Mouse (Mus musculus) left cerebral cortex, adult 18-20 months (tissue): Measurements from ENCODE around the gene Nat8f1. TPM values are rescaled to one million over a fixed set of nuclear protein-coding genes. Genes with fewer than 3 reads are reported as not detected.

Source experiments
- total RNA-seq, 2 experiments: library from RNA; stranded (reverse); gene quantifications; 2 replicates each; pipeline ENCODE4 v1.2.3; 2021

The Nat8f1 gene
- total RNA-seq, 2 experiments from 2014 or later, result 24.7 to 26.1 TPM

Other genes starting within 250 kb of the Nat8f1 start
- gene Nat8f7, start 202.5 kb downstream of the Nat8f1 start, total RNA-seq, result 1 to 10 TPM; 4.5 TPM
- gene Nat8f3, start 149.9 kb downstream of the Nat8f1 start, total RNA-seq, result 1 to 10 TPM; 3.3 to 4.1 TPM
- 1 to 10 TPM; 1.1 to 1.6 TPM for gene Nat8f6, start 94.7 kb downstream of the Nat8f1 start, total RNA-seq
- gene Nat8f5, start 94.7 kb downstream of the Nat8f1 start, total RNA-seq, result 1 to 10 TPM; 7.4 to 8.2 TPM
- gene Nat8, start 83.6 kb downstream of the Nat8f1 start, total RNA-seq, result 1 to 10 TPM; 3.2 to 4.4 TPM
- gene Nat8f2, start 46.5 kb downstream of the Nat8f1 start, total RNA-seq, result 1 to 10 TPM; 2.4 to 2.5 TPM
- gene Nat8f4, start 10.8 kb downstream of the Nat8f1 start, total RNA-seq, result 1 to 10 TPM; 6.2 to 7.6 TPM
- 10 to 100 TPM; 51.6 to 55.3 TPM for gene Tprkb, start 3.8 kb downstream of the Nat8f1 start, total RNA-seq
- gene Dusp11, start 46.0 kb upstream of the Nat8f1 start, total RNA-seq, result 10 to 100 TPM; 66.0 to 70.4 TPM
- gene Figla, start 100.5 kb upstream of the Nat8f1 start, total RNA-seq, result not detected
- gene Add2, start 113.0 kb upstream of the Nat8f1 start, total RNA-seq, result 100 to 1,000 TPM; 199 to 218 TPM